Mouse (Mus musculus) retina, postnatal 7 days (tissue): ENCODE results near the gene Elmo3.
"Not testable (repeated sequence)": the region's sequence is repeated elsewhere in the genome, so short reads cannot be mapped to it uniquely, and the experiment has no call there.

Source experiments
- DNase-seq: peaks from one replicate; pipeline ENCODE4 v3.0.0-alpha.2; 2012; ENCODE audit warnings: low read depth, low spot score

Gene Elmo3

DNA sequence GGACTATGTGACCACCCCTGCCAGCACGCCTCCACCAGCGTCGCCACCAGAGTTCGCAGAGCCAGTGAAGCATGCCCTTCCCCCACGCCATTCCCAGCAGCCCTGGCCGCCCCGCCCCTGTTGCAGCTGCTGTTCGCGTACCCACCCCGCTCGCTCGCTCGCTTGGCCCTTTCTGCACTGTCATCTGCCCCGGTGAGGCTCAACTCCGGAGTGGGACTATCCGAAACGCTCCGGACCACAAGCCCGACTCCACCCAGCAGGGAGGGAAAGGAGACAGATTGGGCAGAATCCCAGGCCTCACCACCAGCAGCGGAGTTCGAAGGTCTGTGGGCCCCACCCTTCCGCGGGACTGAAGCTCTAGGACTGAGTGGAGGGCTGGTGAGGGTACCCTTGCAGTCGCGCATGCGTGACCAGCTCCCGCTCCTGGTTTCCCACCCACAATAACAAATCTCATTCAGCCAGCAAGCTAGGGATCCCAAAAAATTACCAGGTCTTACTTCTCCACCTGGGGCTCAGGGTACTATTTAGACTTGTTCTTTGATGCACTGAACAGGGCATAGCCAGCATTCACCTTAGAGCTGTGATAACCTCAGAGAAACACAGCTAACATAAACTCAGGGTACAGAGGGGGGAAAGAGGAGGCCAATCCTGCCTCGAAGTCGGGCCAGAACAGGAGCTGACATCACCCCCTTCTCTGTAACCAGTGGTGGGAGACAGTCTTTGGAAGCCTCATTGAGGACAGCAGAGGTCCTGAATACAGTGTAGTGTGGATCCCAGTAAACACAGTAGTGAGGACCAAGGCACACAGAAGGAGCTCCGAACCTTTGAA lies 28.9 kb upstream of the Elmo3 start:
- no peak for DNase-seq

DNA sequence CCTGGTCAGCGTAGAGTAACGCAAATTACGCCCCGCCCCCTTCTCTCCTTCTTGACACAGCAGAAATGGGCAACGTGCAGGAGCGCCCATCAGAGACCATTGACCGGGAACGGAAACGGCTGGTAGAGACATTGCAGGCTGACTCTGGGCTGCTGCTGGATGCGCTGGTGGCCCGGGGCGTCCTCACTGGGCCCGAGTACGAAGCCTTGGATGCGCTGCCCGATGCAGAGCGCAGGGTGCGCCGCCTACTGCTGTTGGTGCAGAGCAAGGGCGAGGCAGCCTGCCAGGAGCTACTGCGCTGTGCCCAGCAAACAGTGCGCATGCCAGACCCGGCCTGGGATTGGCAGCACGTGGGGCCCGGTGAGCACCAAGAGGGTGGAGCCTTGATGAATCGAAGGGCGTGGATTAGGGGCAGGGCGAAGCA lies 26.5 kb upstream of the Elmo3 start:
- no peak for DNase-seq

DNA sequence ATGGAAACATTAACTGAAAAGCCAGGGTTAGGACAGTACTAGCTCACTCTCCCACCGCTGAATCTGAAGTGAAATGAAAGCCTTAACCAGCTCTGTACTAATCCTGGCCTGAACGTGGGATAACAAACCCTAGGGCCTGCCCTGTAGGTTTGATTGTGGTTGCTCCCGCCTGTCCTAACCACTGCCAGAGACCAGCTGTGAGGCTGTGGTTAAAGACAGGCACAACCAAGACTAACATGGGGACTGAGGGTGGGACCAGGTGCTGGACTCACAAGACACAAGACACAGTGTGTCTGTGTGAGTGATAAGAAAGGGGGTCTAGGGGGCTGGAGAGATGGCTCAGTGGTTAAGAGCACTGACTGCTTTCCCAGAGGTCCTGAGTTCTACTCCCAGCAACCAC lies 24.8 kb upstream of the Elmo3 start:
- DNase-seq = no peak

DNA sequence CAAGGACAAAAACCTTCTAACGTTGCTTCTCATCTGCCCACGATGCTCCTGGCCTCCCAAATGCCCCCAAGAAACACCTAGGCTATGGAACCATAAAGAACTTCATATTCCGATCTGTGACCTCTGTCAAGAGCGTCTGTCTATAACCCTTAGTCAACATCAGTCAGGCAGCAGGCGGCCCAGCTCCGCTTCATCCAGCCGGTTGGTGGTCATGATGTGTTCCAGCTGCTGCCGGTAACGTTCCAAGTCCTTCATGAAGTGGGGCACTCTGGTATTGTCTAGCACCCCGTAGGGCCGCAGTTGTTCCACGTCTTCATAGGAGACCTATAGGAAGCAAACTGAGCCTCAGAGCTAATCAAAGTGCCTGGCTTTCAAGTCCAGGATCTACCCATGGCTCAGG lies 23.6 kb upstream of the Elmo3 start:
- no peak for DNase-seq

DNA sequence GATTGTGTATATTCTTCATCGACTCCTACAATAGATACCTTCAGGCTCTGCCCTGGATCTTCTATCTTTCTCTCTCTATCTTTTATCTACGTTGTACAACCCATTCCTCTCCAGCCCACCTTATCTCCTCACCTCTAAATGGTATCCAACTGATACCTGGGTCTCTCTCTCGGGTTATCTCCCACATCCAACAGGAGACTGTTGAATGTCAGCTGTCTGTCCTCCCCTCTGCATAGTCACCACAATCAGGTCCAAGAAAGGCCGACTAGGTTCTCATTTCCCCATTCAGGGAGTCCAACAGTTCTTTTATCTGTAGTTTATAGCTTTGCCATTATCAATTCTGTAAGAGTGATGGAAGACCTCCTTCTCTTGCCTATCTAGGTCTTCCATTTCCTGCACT lies 23.2 kb upstream of the Elmo3 start:
- no peak for DNase-seq

DNA sequence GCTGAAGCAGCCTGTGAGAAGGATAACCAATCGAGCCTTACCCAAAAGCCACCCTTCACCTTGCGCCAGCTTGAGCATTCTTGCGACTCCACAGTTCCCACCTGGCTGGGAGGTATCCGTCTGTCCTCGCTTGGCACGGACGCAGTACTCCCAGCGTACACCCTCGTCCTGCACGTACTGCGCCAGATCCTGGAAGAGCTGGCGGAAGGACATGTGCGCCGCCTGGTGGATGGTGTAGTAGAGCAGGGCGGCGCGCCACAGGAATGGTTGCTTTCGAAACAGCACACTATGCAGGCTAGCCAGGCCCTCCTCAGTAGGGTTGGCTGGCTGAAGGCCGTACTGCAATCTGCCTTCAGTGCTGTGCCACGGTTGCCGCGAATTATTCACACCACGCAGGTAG lies 22.3 kb upstream of the Elmo3 start:
- no peak for DNase-seq

DNA sequence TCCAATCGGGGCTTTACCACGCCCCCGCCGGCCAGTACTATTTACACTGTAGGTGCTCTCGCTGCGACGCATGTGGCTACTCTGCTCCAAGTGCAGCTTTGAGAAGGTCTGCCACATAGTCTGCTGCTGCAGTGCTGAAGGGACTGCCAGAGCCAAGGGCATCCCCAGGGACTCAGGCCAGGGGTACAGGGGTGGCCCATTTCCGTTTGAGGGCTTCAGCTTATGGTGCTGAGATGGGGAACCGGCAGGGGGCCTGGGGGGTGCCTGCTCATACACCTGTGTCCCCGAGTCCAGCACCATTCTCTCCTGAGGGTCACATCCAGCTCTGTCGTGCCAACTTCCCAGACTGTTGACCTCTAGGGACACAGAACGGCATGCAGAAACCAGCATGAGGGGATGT lies 19.9 kb upstream of the Elmo3 start:
- DNase-seq = no peak

DNA sequence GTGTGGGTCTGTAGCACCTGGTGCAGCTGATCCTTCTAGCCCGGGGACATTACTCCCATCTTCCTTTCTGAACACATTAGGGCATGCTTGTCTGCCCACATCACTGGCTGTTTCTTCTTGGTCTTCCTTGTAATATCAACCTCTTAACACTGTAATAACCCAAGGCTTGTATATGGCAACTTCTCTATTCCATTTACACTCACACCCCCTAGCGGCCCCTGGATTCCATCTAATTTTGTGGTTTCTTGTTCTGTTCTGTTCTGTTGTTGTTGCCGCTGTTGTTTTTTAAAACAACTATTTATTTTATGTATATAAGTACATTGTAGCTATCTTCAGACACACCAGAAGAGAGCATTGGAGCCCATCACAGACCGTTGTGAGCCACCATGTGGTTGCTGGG lies 18.5 kb upstream of the Elmo3 start:
- DNase-seq = no peak

DNA sequence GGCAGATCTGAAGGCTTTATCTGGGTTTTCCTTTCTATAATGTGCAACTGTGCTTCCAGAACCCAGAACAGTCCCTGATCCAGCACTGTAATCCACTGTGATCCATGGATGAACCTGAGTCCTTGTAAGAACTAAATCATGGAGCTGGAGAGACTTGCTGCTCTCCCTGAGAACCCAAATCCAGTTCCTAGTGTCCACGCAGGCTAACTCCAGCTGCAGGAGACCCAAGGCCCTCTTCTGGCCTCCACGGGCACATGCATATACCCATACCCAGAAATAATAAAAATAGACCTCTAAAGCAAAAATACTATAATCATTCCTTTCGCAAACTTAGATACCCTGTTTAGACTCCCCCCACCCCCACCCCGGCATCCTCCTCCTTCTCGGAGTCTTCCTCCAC lies 17.2 kb upstream of the Elmo3 start:
- DNase-seq = no peak

DNA sequence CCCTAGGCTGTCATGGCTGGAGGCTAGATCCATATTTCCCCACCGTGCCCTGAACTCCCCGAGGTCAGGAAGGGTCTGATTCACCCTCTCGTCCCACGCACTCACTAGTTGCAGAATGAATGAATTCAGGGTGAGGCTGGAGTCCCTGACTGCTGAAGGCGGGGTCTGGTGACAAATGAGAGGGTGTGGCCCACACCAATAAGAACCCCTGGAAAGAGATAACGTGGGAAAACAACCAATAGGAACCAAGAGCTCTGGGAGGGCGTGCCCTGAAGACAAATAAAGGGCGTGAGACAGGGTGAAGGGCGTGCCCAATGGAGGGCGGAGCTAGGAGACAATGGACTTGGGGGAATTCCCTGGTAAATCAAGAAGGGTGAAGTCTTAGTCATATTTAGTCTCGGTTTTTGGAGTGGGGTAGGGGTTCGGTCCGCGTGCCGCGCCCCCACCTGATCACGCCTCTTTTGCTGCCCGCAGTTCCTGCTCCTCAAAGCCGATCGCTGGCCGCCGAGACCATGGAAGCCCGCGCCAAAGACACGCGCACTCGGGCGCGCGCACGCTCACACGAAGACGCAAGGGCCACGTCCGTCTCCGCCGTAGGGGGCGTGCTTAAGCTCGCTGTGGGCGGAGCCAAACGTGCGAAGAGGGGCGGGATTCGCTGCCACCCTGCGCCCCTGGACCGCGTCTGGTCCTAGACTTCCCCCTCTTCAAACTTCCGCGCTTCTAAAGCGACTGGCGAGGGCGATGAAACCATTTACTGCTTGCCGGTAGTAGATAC lies 16.3 kb upstream of the Elmo3 start:
- peak; percentile 94 for DNase-seq

DNA sequence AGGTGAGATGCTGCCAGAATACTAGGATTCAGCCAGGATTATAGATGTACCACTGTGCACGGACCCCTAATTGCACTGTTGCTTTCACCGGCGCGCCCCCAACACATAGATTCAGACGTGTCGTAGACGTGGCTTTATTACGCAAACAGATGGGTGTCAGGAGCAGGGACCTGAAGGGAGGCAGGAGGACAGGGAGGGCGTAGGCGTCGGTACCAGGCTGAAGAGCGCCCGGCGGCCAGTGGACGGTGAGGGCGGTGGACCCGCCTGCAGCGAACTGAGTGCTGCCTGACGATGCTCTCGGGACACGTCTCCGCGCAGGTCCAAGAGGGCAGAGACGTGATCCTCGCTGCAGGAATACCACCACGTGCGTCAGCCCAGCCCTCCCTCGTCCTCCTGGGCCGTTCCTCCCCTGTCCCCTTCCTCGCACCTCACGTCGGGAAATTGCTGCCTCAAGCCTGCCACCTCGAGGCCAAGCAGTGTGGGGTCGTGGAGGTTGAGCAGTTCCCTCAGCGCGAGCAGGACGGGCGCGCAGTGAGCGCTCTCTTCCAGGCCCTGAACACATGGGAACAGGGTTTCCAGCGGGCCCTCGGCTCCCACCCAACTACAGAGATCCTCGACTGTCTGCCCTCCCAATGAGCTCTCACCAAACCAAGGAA lies 15.5 kb upstream of the Elmo3 start, which contains the start of gene 4931428F04Rik:
4931428F04Rik (minus strand) TSS at position 60 of the 656 bp plus-strand sequence.
- DNase-seq = no peak

DNA sequence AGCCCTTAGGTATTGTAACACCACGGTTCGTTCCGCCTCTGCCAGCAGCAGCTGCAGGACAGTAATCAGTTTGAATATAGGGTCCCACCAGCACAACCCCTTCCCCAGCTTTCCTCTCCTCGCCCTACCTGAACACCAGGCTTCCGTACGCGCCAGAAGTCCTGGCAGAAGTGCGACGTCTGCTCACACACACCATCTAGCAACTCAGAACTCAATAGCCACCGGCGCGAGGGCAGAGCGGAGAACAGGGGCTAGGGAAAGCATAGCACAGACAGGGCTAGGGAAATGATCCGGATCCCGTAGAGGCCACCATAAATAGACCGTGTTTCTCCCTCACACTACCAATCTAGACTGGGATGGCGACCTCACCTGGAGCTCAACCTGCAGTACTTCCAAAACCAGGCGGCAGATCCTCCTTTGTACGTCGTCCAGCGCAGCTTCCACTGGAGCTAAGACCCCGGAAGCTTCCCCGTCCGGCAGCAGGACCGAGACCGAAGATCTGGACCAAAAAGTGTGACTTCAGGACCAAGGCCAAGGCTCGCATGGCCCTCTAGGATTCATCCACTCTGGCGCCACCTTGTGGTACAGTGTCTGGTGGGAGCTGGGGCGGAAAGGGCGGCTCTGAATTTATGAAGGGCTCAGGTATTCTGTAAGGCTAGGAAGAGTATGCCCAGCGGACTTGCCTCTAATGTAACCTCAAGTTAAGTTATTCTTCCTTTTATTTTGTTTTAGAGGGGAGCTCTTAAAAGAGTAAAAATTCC lies 14.7 kb upstream of the Elmo3 start:
- peak; percentile 80 for DNase-seq

DNA sequence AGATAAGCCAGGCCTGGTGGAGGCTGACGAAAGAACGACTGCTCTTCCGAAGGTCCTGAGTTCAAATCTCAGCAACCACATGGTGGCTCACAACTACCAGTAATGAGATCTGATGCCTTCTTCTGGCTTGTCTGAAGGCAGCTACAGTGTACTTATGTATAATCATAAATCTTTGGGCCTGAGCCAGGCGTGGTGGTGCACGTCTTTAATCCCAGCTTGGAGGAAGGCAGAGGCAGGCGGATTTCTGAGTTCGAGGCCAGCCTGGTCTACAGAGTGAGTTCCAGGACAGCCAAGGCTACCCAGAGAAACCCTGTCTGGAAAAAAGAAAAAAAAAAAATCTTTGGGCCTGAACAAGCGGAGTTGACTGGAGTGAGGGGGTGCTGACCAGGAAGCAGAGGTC lies 14.0 kb upstream of the Elmo3 start:
- not testable (repeated sequence) for DNase-seq

DNA sequence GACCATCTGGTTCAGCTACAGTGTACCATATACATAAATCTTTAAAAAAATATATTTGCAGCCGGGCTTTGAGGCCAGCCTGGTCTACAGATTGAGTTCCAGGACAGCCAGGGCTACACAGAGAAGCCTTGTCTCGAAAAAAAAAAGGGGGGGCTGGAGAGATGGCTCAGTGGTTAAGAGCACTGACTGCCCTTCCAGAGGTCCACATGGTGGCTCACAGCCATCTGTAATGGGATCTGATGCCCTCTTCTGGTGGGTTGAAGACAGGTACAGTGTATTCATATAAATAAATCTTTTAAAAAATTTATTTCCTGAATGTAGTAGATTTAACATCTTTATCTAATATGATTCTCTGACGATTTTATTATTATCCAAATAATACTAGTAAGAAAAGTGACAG lies 13.6 kb upstream of the Elmo3 start:
- not testable (repeated sequence) for DNase-seq

DNA sequence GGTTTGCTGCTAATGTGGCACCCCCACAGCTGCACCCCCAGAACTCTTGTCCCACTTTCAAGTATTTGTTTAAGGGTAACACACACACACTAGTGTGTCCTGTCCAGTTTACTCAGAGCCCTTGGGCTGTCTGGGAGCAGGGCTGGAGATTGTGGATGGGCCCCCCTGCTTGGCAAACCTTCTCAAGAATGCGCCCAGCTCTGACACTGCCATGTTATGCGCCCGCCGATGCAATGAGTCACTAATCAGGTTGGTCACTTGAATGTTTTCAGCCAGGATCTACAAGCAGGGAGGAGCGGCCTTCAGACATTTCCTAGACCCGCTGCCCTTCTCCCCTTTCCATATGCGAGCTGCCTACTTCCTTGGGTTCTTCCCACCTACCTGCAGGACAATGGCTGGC lies 12.9 kb upstream of the Elmo3 start:
- no peak for DNase-seq

DNA sequence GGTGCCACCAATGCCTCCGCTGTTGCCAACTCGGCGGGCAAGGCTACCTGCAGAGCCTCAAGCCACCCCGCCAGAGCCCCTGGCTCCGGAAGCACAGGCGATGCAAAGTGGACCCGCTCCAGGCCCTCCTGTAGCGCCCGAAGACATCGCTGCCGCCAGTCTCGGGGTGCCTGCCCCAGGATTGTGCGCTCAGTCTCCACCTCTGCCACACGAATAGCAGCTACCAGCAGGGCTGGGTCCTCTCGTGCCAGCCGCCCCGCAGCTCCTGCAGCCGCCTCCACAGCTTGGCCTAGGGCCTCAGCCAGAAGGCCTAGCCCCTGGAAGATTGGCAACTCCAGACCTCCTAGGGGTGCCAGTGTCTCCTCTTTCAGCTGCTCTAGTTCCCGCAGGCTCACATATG lies 12.0 kb upstream of the Elmo3 start:
- no peak for DNase-seq

DNA sequence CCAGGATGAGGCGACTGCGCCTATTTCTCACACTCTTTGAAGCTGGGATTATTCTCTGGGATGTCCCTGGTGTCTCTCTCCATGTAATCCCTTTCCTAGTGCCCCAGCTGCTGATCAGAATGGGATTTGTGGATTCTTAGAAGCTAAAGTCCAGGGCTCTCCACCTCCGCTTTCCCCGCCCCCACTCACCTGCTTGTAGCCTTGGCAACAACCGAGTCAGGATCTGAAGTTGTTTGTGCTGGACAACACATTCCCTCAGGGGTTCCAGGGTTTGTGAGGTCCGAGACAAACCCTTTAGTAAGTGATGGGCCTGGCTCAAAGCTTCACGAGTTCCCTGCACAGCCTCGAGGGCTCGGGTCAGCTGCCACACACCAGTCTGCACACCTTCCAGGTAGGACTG lies 10.6 kb upstream of the Elmo3 start:
- no peak for DNase-seq

DNA sequence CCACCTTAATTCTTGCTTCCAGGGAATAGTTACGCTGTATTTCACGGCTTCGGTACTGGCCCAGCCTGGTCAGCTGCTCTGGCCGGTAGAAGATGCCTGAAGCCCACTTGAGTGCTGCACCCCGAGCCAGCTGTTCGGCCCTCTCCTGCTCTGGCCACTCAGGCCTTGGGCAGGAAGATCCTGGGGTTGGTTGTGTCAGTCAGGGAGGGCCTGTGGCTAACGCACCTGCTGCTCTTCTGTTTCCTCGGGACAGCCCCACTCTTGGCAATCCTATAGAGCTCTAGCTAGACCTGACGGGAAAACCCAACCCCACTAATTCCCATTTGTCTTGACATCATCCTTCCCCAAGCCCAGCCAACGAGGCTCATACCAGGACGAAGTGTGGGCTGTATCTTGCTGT lies 10.1 kb upstream of the Elmo3 start:
- DNase-seq = no peak

DNA sequence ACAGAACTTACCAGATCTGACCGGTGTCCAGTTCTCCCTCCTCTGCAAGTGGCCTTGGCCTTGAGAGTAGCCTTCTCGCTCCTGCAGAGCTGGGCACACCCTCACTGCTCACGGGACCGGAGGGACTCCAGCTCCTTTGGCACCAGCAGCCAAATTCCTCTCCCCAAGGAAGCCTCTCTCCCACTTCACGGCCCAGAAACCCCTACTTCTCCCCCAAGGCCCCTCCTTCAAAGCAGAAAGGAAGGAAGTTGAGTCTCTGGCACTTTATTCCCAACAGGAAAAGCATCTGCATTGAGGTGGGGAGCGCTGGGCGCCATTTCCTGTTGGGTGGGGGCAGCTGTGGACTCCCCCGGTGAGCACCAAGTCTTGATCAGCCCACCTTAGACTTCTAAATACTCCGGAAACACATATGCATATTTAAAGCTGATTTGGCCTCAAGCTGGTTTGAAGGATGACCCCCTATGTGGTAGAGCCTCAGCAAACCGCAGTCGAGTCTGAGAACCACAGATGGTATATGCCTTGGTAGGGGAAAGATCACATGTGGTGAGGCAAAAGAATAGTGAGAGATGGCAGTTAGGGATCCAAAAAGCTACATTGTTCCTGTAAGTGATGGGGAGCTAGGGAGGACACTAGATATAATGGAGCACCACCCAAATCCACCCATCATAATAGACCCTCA lies 9.4 kb upstream of the Elmo3 start, which contains the start of gene Exoc3l:
Exoc3l (minus strand) TSS at position 207 of the 679 bp plus-strand sequence.
- DNase-seq = no peak

DNA sequence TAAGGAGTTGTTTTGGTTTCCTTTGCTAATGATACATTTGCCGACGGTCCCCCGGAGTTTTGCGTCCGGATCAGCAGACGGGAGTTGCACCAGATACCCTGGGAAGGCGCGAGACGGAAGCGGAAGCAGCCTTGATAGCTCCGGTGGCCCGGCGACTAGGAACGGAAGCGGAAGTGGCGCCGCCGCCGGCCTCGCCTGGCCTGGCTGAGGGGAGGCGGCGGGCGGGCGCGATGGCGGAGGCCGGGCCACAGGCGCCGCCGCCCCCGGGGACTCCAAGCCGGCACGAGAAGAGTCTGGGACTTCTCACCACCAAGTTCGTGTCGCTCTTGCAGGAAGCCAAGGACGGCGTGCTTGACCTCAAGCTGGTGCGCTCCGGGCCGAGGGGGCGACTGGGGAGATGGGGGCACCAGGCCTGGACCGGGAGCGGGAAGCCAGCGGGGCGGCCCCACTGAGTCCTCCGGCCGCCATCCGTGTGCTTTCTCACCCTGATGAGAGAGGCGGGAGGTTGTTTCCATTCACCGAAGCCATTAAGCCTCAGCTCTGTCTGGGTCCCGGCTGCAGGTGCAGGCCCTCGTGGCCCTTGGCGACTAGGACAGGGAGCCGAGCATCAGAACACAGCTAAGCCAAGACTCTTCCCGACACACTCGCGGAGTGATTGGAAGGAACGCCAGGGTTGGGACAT lies 7.7 kb upstream of the Elmo3 start, which contains the start of gene E2f4:
E2f4 (plus strand) TSS at position 153 of the 682 bp plus-strand sequence.
- peak; percentile 80 for DNase-seq
